Mouse (Mus musculus) urinary bladder, adult 18-20 months (tissue): Measurements from ENCODE around the gene Itln1.
A peak's percentile ranks its signal among the peaks of the same experiment; 100 is the strongest.
"Not testable (repeated sequence)": the region's sequence is repeated elsewhere in the genome, so short reads cannot be mapped to it uniquely, and the experiment has no call there.

Experiments used
- DNase-seq, 2 experiments: peaks; one replicate each; pipeline ENCODE4 v3.0.0; 2022; ENCODE audit warnings: low spot score in 2 of 2, mixed read lengths in 2 of 2

Itln1 gene

DNA sequence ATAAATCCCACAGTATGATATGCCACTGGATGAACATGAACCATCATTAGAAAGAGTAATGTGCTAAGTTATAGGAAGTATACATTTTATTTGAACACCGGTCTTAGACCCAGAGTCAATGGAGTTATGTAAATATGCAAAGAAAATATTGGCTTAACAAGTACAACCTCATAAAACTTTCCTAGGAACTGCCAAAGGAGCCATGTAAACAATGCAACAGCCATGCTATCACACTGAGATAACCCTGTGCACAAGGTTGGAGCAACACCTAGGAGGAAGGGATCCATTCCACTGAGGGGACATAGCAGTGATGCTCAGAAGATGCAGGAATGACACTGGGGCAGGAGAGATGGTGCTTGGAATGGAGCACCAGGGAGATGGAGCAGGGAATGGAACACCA is 21.3 kb downstream of the Itln1 start:
- no peak for DNase-seq

DNA sequence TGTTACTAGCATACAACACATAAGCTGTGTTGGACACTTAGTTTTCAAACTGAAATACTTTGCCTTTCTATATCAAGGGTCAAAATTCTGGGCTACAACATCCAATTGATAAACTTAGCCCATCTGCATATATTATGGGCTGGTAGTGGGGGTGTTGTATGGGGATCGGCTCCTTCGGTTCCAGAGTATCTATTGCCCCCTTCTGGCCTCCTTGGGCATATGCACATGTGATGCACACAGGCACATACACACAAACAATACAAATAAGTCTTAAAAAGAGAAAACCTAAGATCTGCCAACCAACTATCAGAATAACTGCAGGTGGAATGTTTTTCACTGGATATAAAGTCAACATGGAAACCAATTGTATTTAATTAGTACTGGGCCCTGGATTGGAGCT is 21.9 kb downstream of the Itln1 start:
- no peak for DNase-seq

DNA sequence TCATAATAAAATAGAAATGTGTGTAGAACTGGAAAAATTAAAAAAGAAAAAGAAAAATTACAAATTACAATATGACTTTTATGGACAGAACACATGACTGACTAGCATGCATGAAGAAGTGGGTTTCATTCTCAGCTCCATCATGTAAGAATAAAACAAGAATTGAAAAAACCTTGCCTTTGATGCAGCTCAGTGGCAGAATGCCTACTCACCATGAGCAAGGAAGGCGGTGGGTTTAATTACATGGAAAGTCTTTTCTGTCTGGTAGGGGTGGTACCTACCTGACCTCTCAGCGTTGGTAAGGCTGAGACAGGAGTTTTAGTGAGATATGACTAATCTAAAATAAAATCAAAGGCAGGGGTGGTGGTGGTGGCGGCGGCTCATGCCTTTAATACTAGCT is 30.5 kb downstream of the Itln1 start:
- no peak for DNase-seq

DNA sequence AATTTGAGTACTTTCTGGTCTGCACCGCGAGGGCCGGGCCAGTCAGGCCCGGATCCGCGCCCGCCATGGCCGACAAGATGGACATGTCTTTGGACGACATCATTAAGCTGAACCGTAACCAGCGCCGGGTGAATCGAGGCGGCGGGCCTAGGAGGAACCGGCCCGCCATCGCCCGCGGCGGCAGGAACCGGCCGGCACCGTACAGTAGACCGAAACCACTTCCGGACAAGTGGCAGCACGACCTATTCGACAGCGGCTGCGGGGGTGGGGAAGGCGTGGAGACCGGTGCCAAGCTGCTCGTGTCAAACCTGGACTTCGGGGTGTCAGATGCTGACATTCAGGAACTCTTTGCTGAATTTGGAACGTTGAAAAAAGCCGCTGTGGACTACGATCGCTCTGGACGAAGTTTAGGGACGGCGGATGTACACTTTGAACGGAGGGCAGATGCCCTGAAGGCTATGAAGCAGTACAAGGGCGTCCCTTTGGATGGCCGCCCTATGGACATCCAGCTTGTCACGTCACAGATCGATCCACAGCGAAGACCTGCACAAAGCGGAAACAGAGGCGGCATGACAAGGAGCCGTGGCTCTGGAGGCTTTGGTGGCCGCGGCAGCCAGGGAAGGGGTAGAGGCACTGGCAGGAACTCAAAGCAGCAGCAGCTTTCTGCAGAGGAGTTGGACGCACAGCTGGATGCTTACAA is 31.4 kb downstream of the Itln1 start:
- peak; percentile 62 to 77 for DNase-seq

DNA sequence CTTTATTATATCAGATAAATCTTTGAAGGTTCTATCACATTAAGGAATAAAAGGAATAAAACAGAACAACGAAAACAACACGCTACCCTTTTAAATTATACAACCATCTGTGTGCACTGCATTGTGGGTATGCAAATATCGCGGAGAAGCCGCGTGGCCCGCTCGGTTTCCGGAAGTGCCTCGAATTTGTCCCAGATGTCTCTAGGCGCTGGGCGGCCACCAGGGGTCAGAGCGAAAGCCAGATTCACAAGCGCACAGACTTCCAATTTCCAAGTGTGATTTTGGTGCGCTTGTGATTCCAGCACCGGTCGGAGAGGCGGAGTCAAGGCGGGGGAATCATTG is 31.9 kb downstream of the Itln1 start, which contains the start of gene Alyref2:
TSS of gene Alyref2 (plus strand) at position 229 of the 342 bp plus-strand sequence.
- DNase-seq = peak; percentile 76 to 91

DNA sequence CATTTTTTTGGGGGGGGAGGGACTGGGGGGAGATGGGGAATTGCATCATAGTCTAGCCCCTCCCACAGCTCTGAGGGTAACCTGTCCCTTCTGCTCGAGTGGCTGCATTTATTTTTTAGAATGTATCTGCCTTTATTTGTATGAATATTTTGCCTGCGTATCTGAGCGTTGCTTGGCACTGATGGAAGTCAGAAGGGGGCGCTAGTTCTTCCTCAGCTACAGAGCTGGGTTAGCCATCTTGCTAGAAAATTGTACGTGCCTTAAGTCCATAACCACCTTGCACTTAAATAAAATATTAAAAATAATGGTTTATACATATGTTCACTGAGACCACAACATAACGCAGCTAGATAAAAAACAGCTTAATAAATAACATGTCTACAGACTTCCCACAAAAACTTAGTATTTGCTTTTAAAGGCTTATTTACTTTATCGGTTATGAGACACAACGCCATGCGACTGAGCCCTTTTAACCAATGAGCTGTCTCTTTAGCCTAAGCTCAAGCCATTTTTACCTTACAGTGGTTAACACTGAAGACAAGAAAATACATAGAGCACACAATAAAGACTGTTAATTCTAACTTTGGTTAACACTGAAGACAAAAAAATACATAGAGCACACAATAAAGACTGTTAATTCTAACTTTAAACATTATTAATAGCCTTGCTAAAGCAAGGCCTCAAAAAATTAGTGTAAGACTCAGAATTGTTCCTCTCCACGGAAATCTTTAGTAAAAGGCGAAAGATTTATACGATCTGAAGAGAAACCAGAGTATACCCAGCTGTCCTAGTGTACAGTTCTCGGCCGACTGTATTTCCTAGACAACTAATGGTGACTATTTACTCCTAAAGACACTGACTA is 32.5 kb downstream of the Itln1 start:
- no peak for DNase-seq

DNA sequence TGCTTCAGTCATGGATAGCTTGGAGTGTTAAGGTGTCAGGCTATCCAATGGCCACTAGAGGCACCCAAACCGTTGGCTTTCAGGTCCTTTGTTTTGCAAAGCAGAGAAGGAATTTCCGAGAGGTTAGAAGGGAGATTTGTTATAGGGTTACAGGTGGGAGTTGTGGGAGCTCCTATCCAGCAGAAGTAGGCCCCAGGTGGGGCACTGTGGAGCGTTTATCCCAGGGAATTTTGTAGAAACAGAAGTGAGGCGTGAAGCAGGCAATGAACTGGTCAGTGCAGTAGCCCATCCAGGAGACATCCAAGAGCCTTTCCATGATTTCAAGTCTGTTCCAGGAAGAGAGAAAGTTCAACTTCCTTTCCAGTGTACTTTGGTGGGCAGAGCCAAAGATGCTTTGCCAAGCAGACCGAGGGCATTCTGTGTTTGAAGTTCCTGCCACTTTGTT is 33.4 kb downstream of the Itln1 start:
- DNase-seq = peak in 1 of 2 experiments; percentile 41

DNA sequence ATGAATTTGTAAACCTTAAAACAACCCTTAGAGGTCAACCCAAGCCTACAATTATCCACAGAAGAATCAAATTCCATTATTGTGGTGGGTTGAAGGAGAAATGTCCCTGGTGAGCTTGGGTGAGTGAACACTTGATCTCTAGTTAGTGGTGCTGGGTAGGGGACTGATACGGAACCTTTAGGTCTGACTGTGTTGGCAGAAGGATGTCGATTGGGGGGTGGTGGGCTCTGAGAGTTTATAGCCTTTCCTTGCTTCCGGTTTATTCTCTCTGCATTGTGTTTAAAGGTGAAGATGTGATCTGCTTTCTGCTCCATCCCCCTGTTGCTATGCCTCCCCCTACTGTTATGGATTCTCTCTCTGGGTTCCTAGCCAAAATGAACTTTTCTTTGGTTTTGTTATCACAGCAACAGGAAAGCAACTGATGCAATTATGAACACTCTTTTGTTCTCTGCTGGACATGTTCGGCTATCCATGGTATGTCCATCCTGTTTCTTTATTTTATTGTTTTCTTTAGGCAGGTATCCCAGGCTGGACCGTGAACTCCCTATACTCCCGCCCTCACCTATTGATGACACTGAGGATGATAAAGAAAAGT is 34.0 kb downstream of the Itln1 start:
- DNase-seq = no peak

DNA sequence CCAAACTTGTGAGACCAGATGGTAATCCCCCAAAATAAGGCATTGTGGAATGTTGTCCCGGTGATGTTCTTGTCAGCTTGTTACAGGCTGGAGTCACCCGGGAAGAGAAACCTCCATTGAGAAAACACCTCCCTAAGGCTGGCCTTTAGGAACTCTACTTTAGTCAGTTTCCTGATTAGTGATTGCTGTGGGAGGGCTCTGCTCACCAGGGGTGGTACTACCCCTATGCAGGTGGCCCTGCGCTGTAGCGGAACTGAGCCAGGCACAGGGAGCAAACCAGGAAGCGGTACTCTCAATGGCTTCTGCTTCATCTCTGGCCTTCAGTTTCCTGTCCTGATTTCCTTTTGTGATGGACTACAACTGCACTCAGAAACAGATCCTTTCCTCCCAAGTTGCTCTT is 35.2 kb downstream of the Itln1 start:
- no peak for DNase-seq

DNA sequence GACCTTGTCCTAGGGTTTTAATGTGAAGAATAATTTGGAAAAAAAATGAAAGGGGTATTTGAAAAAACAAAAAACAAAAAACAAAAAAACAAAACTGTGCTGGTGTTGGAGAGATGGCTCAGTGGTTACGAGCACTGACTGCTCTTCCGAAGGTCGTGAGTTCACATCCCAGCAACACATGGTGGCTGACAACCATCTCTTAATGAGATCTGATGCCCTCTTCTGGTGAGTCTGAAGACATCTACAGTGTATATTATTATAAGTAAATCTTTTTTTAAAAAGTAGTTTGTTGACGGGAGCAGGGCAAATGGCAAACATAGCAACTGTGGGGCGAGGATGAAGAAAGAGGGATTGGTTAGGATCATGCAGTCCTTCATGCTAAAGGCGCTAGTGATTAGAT is 39.7 kb downstream of the Itln1 start:
- no peak for DNase-seq

DNA sequence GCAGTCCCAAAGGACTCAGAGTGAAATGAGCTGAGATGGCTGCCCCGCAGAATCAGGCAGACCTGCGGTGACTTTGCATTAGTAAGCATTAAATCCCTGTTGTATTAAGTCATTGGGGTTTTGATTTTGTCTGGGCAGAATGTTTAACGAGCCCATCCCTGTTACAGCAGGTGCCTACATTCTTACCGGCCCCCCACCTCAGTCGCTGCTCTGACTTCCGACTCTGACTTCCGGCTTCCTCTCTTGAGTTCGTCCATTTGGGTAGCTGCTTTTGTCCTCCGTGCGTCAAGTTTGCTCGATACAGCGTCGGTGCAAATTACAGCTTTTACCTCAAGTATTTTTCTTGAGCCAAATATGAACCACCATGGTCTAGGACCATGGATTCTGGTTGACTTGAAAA is 40.9 kb downstream of the Itln1 start:
- no peak for DNase-seq

DNA sequence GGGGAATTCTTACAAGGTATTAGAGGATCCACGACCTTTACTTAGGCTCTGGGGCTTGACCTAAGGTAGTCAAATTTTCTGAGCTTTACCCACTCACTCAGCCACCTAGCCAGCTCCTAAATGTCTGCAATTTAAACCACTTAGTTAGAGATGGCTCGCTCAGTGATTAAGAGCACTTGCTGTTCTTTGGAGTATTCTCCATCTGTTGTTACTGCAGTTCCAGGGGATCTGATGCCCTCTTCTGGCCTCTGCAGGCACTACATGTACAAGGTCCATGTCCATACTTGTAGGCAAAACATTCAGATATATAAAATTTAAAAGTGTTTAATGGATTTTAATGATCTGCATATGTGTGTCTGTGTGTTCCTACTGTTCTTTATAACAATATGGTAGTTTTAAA is 56.1 kb downstream of the Itln1 start:
- DNase-seq = peak; percentile 51 to 56

DNA sequence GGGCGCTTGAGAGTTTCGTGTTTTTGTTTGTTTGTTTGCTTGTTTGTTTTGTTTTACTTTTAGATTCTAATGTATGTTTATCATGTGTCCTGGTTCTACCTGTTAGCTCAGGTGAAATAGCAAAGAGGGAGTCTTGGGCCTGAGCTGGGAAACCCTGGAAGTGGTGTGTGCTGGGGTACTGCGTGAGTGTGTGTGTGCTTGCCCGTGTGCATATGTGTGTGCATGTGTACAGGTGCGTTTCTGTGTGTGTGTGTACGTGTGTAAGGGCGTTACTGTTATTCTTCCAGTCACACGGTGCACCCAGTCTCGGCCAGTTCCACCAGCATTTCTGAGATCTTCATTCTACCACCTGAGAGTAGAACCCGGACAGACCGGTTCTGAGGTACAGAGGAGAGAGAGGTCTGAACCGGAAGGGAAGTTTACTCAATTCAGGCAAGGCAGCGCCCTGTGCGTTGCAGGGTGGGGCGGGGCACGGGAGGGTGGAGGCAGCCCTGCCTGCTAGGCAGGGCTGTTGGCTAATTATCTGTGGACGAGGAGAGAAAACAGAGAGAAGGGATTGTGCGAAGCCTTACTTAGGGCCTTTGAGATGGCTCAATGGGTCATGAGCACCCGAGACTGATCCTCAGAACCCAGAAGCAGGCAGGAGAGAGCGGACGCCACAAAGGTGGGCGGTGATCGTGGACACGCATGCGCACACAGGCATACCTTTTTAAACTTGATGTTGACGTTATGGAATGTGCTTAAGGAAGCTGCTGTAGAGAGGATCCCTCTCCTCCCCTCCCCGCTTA is 57.1 kb downstream of the Itln1 start:
- peak; percentile 47 to 70 for DNase-seq

DNA sequence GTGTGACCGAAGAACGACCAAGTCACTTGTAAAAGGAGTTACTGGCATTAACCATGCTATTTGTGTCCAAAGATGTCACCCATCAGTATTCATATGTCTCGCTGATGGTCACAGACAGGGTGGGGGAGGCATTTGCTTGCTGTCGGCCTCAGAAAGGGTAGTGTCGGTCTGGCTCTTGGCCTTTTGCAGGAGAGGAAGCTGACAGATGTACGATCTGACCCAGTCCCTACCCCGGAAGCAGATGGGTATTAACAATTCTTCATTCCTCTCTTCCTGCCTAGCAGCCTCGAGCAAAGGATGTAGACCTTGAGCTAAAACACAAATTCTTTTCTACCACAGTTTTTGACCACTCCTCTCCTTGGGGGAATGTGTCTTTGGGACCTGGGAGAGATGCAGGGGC is 58.0 kb downstream of the Itln1 start:
- DNase-seq = no peak

DNA sequence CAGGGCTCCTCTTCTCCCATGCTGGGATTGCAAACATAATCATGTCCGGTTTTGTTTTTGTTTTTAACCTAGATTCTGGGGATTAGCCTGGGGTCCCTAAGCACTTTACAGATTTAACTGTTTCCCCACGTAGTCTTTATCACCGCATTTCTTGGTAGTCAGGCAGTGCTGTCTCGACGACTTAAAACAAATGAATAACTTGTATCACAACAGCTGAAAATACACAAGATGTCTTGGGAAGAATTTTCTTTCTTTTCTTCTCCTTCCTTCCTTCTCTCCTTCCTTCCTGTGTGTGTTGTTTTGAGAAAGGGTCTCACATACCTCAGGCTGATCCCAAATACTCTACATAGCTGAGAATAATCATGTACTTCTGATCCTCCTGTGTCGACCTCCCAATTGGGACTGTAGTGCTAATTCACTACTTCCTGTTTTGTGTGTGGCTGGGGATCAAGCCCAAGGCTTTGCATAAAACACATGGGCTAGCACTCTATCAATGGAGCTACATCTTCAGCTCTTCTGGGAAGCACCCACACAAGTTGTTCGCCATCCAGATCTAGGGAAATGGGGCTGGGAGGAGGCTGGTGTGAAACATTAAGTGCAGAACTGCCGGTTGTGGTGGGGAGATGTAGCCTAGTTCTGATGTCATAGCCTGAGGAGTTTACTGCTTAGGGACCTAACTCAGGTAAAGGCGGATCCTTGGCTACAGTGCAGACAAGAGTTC is 61.0 kb downstream of the Itln1 start:
- DNase-seq = no peak

DNA sequence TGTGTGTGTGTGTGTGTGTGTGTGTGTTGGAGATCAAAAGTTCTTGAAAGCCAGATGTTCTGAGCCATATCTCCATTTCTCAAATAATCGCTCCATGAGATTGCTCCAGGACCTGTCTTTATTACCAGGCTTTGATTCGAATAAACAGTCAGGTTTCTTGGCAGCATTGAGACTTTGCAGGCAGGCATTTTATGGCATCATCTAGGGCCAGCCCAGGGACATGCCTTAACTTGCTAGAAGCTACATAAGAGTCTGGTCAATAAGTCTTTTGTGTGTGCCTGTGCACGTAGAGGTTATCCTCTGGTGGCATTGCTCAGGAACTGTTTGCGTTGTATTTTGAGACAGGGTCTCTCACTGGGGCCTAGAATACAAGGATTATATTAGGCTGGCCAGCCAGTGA is 61.6 kb downstream of the Itln1 start:
- DNase-seq = peak in 1 of 2 experiments; percentile 49

DNA sequence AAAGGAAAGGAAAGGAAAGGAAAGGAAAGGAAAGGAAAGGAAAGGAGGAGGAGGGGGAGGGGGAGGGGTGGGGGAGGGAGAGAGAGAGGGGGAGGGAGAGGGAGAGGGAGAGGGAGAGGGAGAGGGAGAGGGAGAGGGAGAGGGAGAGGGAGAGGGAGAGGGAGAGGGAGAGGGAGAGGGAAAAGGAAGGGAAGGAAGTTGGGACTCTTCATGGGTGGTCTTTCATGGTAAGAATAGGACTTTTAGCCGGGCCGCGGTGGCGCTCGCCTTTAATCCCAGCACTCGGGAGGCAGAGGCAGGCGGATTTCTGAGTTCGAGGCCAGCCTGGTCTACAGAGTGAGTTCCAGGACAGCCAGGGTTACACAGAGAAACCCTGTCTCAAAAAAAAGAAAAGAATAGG is 63.2 kb downstream of the Itln1 start:
- DNase-seq = not testable (repeated sequence)

DNA sequence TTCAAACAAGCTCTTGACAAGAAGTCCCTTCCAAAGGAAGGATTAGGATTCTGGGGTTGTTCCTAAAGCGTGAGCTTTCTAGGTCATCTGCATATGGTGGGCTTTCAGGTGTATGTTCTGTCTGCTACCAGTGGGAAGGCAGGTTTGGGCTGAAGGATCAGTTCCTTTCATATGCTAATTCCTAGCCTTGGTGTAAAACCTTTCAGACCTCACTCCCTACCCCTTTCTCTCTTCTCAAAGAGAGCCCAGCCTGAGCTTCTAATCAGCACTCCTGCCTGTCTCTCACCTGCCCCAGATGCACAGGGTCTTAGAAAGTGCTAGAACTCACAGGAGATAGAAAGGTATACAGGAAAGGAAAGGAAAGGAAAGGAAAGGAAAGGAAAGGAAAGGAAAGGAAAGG is 63.6 kb downstream of the Itln1 start:
- no peak for DNase-seq

DNA sequence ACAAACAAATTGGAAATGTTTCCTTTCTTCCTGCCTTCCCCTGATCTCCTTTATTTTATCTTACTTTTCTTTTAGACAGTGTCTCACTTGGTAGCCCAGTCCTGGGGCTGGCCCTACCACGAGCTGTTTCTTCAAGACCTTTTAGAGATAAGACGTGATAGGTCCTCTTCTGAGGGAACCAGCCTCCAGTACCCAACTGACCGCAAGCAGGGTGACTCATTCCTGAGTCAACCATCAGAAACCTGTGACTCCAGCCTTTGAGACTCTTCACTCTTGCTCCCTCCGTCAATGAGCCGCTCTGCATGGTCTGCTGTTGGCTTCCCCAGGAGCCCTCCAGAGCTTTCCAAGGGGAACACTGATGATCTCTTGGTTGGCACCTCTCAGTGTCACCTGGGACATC is 64.2 kb downstream of the Itln1 start:
- peak in 1 of 2 experiments; percentile 39 for DNase-seq

DNA sequence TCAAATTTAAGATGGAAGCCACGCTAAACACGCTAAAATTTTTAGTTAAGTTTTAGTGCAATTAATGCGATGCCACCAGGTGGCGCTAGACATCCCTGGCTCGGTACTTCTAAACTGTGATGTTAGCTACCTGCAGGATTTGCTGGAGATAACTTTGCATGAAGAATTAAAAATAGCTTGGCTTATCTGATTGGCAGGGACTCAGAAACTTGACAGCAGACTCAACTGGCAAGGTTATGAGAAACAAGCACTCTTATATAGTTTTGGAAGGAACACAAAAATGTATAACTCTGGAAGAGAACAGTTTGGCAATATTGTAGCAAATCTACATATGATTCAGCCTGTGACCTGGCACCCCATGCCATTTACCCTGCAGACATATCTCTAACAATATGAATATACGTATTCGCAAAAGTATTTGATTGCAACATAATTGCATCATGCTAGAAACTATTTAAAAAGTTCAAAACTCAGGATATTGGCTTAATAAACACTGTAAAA is 64.7 kb downstream of the Itln1 start:
- DNase-seq = peak in 1 of 2 experiments; percentile 25

DNA sequence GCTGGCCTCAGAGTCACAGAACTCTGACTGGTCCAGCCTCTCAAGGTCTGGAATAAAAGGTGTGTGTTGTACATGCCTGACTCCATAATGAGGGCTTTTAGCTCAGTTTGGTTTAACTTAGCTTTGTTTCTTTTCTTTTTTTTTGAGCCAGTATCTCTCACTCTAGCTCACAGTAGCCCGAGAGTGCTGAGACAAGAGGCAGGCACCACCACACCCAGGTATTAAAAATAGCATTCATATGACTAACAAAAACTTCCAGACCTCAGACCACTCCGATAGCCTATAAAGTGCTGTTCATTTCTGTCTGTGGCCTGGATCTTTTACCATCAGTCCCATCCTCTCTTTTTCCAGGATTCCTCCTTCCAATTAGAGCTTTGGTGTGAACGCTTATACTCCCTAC is 65.4 kb downstream of the Itln1 start:
- DNase-seq = no peak
